Mouse (Mus musculus) MEL-GATA-1-ER (cell line): ENCODE data around the gene Vmn2r91.
"Not testable (repeated sequence)": the region's sequence is repeated elsewhere in the genome, so short reads cannot be mapped to it uniquely, and the experiment has no call there.

Source experiments
- DNase-seq: peaks from one replicate; pipeline ENCODE4 v3.0.0-alpha.2; 2012; ENCODE audit warnings: low read depth; ENCODE audit errors: extremely low read depth

Vmn2r91 gene

DNA sequence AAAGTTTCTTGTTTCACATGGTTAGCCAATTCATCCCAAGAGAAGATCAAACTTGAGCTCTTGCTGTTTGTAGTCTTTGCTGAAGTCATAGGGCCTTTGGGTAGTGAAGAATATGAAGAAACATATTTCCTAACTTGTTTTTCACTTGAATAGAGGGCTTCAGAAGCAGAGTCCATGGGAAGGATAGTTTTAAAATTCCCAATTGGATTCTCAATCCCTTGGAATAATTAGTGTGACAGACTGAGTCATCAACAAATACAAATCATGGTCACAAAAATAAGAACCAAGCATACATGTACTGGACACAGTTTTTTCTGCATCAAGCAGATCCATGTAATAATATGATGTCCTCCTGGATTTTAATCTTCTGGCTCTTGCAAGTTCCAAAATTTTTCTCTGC lies at the start of gene Vmn2r91:
Gene Vmn2r91, plus strand, starts transcription at position 301 of the 400 bp plus-strand sequence.
- DNase-seq: not testable (repeated sequence)

DNA sequence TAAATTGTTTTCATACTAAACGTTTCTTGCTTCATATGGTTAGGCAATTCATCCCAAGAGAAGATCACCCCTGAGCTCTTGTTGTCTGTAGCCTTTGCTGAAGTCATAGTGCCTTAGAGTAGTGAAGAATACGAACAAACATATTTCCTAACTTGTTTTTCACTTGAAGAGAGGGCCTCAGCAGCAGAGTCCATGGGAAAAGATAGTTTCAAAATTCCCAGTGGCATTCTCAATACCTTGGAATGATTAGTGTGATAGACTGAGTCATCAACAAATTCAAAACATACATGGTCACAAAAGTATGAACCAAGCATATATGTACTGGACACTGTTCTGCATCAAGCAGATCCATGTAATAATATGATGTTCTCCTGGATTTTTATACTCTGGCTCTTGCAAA lies 35.7 kb upstream of the Vmn2r91 start, which contains the start of gene Vmn2r124:
Gene Vmn2r124, plus strand, starts transcription at position 301 of the 400 bp plus-strand sequence.
- no peak for DNase-seq

DNA sequence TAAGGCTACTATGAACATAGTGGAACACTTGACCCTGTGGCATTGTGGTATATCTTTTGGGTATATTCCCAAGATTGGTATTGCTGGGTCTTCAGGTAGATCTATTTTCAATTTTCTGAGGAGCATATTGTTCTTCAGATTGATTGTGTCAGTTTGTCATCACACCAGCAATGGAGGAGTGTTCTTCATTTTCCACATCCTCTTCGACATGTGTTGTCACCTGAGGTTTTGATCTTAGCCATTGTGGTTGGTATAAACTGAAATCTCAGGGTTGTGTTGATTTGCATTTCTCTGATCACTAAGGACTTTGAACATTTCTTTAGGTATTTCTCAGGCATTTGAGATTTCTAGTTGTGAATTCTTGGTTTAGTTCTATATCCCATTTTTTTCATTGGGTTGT lies 10.8 kb downstream of the Vmn2r91 start:
- DNase-seq: not testable (repeated sequence)

DNA sequence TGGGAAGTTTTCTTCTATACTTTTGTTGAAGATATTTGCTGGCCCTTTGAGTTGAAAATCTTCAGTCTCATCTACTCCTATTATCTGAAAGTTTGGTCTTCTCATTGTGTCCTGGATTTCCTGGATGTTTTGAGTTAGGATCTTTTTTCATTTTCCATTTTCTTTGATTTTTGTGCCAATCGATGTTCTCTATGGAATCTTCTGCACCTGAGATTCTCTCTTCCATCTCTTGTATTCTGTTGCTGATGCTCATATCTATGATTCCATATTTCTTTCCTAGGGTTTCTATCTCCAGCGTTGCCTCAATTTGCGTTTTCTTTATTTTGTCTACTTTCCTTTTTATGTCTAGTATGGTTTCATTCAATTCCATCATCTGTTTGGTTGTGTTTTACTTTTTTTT lies 17.4 kb downstream of the Vmn2r91 start:
- not testable (repeated sequence) for DNase-seq

DNA sequence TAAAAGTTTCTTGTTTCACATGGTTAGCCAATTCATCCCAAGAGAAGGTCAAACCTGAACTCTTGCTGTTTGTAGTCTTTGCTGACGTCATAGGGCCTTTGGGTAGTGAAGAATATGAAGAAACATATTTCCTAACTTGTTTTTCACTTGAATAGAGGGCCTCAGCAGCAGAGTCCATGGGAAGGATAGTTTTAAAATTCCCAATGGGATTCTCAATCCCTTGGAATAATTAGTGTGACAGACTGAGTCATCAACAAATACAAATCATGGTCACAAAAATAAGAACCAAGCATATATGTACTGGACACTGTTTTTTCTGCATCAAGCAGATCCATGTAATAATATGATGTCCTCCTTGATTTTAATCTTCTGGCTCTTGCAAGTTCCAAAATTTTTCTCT lies 66.8 kb downstream of the Vmn2r91 start, which contains the start of gene Vmn2r92:
Gene Vmn2r92, plus strand, starts transcription at position 301 of the 400 bp plus-strand sequence.
- DNase-seq: not testable (repeated sequence)

DNA sequence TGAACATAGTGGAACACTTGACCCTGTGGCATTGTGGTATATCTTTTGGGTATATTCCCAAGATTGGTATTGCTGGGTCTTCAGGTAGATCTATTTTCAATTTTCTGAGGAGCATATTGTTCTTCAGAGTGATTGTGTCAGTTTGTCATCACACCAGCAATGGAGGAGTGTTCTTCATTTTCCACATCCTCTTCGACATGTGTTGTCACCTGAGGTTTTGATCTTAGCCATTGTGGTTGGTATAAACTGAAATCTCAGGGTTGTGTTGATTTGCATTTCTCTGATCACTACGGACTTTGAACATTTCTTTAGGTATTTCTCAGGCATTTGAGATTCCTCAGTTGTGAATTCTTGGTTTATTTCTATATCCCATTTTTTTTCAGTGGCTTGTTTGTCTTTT lies 76.4 kb downstream of the Vmn2r91 start:
- not testable (repeated sequence) for DNase-seq
